Mouse (Mus musculus) MN1 (cell line): ENCODE data around the gene Sdhb.

Experiments used
- DNase-seq: peaks from one replicate; pipeline ENCODE4 v3.0.0-alpha.2; 2016; ENCODE audit warnings: low spot score

Gene Sdhb

DNA sequence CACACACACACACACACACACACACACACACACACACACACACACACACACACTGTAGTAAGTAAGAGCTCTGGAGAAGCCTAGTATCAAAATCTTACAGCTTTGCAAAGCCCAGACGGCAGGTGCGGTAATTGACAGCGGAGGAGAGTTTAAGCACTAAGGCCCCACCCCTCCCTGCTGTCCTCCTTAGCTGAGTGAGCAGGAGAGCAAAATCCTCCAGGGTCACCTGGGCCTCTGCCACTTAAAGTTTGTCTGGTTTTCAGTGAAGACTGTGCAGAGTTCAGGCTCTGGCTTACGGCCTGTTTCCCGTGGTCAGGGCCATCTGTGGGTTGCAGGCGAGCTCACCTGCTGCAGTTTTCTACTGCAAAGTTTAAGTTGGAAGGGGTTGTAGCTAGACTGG is 12.5 kb upstream of the Sdhb start:
- DNase-seq = no peak

DNA sequence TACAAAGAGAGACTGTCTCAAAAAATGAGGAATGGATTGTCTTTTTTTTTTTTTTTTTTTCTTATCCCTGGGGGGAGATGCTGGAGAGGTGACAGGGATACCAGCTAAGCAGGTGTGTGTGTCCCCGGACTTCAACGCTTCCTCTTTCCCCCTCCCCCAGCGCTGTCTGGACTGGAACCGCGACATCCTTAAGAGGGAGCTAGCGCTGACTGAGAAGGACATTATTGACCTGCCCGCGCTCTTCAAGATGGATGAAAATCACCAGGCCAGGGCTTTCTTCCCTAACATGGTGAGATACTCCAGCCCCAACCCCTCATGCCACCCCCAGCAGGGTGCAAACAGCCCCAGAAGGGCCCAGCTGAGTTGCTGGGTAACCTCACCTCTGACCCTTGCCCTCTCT is 12.0 kb upstream of the Sdhb start:
- no peak for DNase-seq

DNA sequence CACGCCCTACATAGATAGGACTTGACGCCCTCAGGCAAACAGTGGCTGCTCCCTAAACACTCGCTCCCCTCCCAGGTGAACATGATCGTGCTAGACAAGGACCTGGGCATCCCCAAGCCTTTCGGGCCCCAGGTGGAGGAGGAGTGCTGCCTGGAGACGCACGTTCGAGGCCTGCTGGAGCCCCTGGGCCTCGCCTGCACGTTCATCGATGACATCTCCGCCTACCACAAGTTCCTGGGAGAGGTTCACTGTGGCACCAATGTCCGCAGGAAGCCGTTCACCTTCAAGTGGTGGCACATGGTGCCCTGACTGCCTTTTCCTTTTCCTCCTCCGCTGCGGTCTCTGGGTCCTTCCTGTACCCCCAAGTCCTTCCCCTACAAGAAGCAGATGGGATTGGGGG is 11.4 kb upstream of the Sdhb start:
- no peak for DNase-seq

DNA sequence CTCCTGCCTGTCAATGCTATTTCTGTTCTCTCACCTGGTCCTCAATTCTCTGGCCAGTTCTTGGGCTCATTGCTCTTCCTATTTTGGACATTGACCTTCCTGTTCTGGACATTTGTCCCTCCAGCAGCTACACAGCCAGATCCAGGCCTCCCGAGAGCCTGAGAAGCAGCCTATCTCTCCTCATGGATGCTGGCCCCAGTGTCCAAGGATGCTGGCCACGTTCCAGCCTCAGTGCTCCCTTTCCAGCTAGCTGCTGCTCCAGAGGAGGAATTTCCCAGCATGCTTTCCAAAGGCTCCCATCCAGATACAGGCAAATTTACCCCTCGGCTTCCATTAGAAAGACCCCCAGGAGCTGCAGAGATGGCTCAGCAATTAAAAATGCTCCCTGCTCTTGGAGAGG is 10.4 kb upstream of the Sdhb start:
- no peak for DNase-seq

DNA sequence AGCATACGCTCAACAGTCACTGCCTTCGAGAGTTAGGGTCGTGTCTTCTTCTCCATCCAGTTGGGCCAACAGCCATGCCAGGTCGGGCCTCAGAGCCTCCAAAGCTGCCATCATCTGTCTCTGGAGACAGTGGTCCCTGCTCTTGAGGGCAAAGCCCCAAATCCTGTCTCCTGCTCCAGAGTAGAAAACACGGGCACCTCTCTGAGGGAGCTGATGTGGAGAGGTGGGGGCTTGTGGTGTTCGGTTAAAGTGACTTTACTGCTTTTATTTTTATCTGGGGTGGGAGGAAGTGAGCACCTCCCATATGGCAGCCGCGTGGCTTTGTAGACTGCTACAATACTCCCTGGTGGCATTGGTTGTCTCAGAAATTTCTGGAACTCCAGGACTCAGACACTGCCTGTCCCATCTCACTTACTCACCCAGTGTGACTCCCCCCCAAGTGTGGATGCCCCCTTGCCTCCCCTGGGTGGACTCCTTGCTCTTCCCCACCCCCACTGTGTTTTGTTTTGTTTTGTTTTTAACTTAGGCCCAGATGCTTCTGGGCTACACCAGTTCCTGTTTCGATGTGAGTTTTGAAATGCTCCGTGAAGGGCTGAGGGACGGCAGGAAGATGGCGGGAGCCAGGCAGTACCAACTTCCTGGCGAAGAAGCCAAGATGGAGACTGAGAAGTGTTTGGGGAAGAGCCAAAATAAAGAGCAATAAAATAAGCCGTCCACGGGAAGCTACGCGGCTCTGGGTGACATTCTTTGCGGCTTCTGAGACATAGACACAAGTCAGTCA is 9.0 kb upstream of the Sdhb start:
- no peak for DNase-seq

DNA sequence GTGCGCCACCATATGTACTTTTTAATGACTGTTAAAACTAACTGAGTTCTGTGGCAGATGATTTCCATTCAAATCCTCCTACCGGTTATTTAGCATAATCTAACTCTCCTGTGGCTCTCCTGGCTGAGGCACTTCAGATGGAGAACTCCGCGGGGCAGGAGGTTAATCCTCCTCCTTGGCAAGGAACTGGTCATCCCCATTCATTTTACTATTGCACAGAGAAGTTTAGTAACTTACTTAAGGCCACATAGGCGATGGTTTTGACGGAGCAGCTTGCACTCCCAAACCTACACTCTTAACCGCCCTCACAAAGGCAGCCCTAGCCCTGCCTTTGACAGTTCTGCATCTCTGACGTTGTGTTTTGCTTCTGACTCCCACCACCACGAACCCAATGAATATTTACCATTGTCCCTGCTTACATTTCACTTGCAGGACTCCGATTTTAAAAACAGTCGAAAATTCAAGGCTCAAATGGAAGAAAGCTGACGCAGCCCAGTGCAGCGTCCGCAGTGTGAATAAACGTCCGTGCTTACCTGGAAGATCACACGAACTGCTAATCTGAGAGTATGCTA is 3.8 kb upstream of the Sdhb start:
- DNase-seq = no peak

DNA sequence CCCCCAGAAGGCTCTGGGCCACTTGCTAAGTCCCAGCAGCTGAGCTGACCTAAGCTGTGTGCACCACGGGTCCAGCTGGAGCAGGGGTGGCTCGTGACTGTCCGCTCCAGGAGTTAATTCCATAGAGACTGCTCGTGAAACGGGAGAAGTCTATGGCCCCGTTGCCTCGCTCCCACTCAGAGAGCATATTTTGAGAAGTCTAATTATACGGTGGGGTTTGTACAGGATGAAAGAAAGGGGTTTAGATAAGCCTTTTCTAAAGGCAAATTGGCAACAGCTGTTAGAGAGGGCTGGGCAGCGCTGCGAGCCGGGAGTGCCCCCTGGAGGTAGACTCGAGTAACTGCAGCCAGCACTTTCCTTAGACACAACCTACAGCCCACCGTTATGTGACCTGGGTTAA is 3.3 kb upstream of the Sdhb start:
- peak; percentile 87 for DNase-seq

DNA sequence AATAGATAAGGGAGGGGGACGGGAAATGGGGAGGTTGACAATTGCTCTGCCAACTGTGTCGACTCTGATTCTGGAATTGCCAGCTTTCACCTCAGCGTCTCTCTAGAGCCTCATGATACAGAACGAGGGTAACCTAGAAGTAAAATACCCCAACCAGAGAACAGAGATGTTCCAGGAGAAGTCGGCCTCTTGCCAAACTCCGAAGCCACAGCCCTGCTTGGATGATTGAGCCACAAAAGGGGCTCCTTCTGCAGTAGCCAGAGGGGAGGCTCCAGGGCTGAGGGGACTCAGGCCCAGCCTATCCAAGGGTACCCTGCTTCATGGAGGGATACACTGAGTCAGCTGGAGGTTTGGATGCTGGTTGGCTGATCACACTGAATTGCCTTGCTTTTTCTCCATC is 2.7 kb upstream of the Sdhb start:
- DNase-seq = no peak

DNA sequence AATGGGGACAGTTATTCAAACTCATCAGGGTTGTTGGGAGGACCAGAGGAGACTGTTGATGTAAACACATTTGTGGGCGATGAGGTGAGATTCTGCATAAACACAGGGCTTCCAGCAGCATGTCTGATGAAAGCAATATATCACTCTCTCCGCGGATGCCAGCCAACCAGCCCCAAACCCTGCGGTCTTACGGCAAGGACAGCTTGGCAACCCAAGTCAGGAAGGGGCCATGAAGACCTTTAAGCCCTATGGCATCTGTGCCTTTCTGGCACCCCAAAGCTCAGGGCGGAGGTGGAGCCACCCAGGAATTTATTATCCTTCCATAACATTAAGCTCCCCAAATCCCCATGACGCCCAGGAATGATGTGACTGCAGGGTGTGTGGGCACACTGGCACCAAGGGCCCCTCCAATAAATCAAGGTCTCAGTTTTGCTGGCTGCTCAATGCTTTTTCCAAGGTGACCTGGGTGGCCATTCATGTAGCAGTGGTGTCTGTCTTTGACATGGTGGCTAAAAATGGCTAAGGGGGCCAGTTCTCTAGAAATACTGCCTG is 1.8 kb upstream of the Sdhb start:
- peak; percentile 15 for DNase-seq

DNA sequence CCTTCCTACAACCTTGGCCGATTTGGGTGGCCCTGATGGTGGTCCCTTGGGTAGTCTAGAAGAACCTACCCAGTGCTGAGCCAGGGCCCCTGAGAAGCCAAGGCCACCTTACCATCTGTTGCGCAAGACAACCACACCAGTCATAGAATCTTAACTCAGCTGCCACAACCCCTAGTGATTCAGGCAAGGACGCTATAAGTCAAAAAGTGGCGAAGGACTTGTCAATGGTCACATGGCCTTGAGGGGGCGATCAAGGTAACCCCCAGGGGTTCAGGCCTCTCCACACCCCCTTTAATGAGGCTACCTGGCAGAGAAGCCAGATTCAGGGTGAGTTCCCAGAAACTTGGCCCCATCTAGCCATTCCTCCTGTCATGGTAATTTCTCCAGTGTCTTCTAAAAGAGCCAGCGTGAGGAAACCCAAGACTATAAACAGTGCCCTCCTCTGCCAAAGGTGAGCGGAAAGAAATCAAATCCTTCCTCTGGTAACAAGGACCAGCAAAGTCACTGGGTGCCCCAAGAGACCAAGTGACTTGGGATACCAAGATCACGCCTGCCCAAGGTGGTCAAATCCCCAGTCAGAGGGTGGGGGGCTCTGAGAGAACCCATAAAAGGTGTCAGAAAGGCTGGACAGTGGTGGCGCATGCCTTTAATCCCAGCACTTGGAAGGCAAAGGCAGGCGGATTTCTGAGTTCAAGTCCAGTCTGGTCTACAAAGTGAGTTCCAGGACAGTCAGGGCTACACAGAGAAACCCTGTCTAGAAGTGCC is 1.1 kb upstream of the Sdhb start:
- DNase-seq = peak; percentile 22

DNA sequence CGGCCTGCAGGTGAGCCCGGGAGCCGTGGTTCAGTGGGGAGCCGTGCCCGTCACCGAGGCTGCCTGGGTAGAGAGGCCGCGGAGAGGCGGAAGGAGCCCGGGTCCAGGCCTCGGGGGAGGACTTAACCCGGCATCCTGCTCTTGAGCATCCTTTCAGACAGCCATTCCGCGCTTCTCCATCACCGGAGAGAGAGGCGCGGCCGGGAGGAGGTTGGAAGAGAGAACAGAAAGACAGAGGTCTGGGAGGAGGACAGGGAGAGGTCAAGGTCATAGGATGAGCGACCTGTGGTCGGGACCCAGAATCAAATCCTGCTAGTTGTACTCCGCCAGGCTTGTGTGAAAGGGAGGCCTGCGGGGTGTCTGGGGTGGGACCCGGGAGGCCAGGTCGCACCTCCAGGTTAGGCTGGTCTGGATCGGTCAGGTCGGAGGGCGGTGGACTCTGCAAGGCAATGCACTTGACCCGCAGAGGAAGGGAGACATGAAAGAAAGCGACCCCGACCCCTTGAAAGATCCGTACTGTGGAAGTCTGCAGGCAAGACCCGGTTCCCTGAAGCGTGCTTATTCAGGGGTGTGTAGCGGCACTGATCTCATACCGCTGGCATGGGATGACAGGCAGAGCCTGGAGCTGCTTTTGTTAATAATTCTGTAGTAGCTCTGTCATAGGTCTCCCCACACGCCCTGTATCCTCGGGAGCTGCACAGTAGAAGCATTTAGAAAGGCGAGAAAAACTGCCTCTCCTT is 634 bp downstream of the Sdhb start:
- DNase-seq = peak; percentile 73

DNA sequence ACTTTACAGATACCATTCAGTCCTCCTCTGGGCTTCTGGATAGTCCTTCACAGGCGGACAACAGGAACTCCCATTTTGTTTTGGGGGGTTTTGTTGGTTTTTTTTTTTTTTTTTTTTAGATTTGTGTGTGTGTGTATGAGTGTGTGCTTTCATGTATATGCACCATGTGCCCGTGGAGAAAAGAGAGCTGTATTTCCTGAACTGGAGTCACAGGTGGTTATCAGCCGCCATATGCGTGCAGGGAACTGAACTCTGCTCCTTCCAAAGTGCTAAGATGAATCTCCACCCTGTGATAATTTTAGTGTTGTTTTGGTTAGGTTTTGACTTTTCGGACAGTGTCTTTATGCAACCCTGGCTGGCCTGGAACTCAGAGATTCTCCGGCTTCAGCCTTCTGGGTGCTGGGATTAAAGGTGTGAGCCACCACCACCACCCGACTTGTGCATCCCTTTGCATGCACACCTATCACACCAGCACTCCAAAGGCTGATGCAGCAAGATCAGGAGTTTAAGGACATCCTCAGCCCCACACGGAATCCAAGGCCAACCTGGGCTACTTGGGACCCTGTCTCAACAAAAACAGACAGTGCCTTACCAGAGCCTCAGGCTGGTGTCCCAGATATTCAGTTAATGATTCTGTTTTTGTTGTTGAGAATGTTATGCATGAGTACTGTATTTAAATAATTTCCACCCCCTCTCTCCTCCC is 1.4 kb downstream of the Sdhb start:
- no peak for DNase-seq

DNA sequence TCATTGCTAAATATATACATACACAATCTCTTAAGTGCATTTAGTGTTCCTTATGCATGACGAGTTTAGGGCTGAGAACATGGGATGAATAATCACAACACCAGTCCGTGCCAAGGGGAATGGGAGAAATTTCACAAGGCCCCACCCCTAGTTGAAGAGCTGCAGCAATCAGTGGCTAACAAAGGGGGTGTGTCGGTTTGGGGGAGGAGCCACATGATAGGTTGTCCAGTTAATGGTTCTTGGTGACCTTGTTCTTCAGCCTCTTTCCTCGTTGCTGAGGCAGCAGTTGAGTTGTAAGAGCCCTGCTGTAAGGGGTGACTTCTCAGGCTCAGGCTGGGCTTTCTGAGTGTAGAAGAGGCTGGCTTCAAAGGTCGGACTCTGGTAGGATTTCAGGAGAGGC is 1.9 kb downstream of the Sdhb start:
- peak; percentile 80 for DNase-seq

DNA sequence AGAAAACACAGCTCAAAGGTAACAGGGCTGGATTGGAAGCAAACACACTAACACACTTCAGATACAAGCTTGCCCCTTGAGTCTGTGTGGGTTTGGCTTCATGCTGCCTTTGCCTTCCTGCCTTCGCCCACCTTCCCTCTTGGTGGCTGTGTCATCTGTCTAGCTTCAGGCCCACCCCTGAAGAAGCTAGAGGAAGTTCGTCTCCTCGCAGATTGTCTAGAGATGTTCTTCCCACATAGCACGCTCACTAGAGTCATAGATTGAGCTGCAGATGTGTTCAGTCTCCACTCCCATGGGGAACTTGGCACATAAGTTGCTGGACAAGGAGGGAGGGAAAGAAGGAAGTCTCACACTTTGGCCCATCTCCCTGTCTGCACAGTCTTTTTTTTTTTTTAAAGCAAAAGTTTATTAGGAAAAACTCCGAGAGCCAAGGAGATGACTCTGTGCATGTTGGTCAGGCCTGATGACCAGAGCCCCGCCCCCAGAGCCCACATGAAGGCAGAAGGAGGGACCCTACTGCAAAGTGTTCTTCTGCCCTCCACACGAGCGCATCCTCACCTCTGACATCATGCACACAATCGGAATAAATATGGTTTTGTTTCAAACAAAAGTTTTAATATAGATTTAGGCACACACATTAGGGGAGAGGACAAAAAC is 3.1 kb downstream of the Sdhb start:
- DNase-seq = no peak

DNA sequence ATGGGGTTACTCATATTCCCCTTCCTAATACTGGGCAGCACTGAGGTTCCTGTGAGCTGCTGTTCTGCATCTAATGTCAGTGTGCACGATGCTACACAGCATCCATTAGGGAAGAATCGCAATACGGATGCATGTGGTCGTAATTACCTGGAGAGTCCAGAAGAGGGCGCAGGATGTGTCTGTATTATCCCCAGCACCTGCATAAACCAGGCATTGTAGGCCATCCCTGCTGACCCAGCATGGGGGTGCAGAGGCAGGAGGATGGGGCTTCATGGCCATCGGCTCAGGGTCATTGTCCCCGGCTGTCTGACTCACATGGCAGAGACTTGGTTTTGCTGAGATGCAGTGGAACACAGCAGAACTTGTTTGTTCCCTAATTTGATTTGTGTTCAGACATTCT is 3.6 kb downstream of the Sdhb start:
- peak; percentile 94 for DNase-seq

DNA sequence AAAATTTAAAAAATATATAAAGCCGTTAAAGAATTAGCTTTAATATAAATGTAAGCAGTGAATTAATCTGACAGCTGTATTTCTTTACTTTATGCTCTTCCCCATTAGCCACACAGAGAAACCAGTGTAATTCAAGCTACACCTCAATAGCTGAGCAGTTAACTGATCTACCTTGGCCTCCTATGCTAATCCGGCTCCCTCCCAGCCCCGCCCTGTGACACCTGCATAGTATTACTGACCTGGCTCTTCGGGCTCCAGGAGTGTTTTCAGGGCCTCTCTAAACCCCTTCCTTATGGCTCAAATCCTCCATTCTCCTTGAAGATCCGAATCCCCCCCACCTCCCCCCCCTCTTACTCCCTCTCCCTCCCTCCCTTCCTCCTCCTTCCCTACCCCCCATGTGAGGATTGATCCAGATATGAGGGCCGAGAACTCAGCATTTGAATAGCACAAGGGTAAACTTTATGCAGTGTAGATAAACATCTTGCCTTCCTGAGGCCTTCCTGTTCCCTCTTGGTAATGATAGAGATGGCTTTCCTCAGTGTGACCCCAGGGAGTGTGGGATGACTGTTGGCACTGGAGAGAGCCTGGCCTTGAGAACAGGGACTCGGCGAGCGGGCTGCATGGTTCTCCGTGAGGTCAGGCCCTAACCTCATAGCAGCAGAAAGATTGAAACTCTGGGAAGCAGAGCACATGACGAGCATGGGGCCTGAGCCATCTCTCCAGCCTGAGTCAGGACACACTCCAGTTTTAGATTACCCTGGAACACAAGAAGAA is 6.6 kb downstream of the Sdhb start:
- peak; percentile 51 for DNase-seq

DNA sequence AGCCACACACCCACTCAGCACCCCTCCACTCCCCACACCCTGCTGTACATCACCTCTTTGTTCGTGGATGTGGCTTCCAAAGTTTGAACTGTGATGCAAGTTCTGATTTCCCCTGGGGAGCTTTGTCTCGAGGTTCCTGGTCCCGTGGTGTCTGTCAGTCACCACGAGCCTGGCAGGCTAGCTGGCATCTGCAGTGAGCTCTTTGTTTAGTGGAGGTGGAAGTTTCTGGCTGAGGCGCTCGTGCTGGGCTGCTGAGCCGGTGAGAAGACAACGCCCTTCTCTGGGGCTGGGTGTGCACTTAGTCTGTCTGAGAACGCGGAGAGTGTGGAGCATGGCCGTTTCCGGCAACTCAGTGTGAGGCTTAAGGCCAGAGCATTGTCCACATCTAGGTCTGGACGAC is 10.7 kb downstream of the Sdhb start:
- peak; percentile 64 for DNase-seq

DNA sequence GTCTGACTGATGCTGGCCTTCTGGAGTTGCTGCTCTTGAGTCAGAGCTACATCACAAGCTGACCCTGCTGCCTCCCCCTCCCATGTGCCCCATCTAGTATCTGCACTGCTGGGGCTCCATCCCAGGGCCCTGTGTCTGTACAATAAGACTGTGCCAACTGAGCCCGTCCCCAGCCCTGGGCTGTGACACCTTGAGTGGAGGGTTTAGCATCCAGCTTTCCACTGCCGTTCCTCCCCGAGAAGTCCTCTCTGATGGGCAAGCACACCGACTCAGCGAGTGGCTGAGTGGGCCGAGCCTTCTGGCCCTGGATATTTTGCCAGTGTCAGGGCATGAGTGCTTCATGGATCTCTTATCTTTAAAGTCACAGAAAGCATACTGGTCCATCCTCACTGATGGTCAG is 13.4 kb downstream of the Sdhb start:
- no peak for DNase-seq

DNA sequence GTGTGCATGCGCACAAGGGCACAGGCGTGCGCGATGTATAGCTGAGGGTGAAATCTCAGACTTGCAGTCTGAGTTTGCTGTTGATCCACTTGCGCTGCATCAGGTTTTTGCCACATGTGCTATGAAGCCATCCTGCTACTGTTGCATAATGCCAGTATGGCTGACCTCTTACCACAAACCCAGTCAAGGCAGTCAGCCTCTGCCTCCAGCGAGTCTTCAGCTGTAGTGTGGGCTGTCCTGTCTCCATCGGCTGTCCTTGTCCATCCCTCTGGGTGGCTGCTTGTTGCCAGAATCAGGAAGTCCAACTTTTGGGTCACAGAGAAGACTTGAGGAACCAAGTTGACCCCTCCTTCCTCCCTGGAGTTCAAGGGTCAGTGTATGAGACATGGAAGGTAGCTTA is 14.4 kb downstream of the Sdhb start:
- DNase-seq = no peak

DNA sequence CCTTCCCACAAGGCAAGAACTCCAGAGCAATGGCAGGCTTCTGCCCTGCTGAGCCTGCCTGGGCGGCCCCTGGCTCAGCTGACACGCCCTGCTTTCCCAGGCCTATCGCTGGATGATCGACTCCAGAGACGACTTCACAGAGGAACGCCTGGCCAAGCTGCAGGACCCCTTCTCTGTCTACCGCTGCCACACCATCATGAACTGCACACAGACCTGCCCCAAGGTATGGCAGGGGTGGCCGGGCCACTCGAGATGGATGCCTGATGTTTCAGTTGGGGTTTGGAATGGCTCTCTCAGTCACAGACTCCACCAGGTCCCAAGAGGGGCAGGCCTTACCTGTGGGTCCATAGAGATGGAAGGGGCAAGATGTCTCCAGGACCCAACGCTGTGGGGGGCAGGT is 16.3 kb downstream of the Sdhb start:
- DNase-seq = peak; percentile 70
